Mouse (Mus musculus): ENCODE measurements around the gene Gjd3.
"Not testable (repeated sequence)": the region's sequence is repeated elsewhere in the genome, so short reads cannot be mapped to it uniquely, and the experiment has no call there.

The Gjd3 gene

GRCm38 (mm10) chr11:98982773-98983133 is at the start of gene Gjd3:
Gene Gjd3 (minus strand): TSS chr11:98983016.
- DNase-seq: no peak

DNA sequence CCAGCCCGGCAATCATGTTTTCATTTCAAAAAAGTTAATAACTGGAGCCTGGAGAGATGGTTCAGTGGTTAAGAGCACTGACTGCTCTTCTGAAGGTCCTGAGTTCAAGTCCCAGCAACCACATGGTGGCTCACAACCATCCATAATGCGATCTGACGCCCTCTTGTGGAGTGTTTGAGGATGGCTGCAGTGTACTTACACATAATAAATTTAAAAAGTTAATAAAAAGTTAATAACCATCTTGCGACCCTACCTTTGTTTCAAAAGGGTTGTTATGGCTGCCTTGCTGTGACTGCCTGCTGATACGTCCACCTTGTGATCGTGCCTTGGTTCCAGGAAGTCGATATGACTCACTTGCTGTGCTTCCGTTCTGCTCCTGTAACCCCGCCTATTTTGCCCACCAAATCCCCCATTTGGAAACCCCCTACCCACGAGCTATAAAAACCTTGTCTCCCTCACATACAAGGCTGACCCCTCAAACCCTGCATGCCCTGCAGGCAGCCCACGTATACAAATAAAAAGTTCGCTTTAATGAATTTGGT is 44.2 kb upstream of the Gjd3 start:
- no peak for DNase-seq

DNA sequence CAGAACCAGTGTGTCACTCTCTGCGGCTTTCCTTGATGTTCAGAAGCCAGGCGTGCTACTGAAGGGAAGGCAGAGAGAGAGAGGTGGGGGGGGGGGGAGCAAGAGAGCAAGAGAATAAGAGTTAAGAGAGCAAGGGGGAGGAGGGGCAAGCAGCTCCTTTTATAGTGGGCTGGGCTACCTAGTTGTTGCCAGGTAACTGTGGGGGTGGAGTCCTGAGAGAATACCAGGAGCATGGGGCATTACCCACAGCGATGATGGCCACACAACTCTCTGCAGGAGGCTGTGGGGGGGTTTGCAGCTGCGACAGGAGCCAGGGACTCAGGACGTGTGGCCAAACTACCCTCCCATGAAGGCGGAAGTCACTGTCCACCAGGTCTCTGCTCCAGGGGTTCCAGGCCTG is 43.1 kb upstream of the Gjd3 start:
- DNase-seq: no peak

- DNase-seq: no peak
Measured at GRCm38 (mm10) chr11:99024468-99025134, 41.8 kb upstream of the Gjd3 start.

DNA sequence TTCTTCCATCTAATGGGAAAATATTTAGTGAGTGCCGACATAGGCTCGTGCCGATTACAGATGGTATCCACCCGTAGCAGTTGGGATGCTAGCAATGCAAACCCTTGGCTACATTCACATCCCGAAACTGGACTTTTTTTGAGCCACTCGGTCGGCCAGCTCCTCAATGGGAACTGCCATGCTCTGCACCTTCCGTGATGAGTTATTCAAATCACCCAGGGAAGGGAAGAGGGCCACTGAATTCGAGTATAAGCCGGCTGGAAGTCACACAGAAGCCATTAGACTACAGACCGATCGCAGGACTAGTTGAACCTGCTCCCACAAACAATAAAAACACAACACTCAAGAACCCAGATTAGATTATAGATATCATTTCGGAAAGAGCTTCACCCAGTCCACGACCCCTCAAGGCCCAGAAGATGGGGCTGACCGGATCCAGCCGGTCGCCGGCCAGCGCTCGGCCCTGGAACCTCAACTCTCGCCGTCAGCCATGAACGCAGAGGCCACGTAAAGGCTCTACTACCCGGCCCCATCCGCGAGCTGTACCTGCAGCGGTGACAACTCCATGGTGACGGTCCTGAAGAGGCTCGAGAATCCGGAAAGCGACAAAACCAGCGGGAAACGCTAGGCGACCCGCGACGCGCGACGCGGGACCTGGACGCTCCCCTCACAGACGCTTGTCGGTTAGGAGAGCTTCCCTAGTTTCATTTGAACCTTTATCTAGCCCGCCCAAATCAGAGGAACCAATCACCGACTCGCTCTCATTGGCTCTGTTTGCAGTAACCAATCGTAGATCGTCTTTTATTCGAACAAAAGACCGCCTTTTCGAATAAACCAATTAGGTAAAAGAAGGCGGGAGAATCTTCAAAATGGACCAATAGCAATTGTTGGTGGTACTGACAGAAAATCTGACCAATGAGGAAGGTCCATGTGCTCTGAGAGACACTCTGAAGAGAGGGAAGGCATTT is 41.0 kb upstream of the Gjd3 start, which contains the start of gene Top2a:
Gene Top2a, minus strand, starts transcription at position 690 of the 968 bp plus-strand sequence.
- peak; percentile 90 to 94 for DNase-seq

DNA sequence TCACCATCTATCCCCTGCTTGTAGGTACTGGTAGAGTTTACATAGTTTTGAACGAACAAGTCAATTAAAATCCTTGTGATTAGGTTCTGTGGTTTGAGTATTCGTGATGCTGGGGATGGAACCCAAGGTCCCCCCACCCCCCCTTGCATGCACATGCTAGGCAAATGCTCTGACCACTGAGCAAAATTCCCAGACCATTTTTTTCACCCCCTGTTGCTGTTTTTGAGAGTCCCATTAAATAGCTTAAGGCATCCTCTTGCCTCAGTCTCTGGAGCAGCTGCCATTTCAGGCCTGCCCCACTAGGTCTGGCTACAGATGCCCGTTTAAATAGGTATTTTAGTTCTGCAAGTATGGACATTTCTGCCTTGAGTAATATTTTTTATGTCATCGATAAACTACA is 40.3 kb upstream of the Gjd3 start:
- DNase-seq: no peak

- DNase-seq: no peak
Measured at GRCm38 (mm10) chr11:99022384-99022933, 39.6 kb upstream of the Gjd3 start.

GRCm38 (mm10) chr11:99019844-99020243 is 37.0 kb upstream of the Gjd3 start:
- DNase-seq: no peak

DNA sequence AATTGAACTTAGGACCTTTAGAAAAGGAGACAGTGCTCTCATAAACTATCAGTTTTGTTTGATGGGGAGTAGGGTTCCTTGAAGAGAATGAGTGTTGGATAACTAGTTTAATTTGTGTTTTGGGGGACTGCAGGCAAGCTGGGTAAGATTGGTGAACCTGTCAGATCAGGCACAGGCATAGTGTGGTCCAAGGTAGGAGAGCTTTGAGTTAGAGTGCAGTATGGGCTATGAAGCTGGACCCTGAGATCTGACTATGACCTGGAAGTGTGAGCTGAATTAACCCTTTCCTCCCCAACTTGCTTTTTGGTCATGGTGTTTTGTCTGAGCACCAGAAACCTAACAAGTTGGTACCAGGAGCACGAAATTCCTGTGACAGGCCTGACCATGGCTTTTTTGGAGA is 31.0 kb upstream of the Gjd3 start:
- no peak for DNase-seq

GRCm38 (mm10) chr11:99010706-99011105 is 27.9 kb upstream of the Gjd3 start:
- DNase-seq: no peak

DNA sequence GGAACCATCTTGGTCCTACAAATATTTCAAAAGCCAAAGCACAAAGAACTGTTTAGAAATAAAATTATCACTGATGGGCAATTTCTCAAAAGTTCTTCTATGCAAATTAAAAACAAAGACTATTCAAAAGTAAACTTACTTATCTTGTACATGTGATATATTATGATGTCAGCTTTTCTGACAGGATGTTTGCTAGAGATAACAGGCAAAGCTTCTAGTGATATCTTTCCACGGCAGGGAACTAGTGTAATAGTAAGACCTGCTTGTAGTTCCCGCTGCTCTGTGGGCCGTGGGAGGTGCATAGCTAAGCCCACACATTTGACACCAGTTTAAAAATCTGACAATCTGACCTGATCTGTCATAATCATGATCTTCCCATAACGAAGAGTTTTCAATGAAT is 27.3 kb upstream of the Gjd3 start:
- no peak for DNase-seq

- DNase-seq: no peak
Measured at GRCm38 (mm10) chr11:99006788-99007187, 24.0 kb upstream of the Gjd3 start.

DNA sequence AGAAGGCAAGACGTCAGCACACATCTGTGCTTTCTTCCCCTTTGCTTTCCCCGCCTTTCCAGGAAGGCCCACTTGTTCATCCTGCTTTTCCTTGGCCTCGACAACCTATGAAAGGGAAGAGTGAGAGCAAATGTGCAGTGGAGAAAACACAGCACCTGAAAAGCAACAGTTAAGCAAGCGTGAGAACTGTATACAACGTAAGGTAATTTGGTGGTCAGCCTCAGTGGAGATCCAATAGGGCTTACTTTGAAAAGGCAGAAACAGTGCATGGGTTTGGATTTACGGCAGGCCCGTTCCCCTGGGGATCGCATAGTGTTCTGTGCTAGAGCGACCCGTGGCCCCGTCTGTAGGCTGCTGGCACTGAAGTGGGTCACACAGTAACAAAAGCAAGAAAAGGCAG is 16.4 kb upstream of the Gjd3 start:
- DNase-seq: no peak

- DNase-seq: no peak
Measured at GRCm38 (mm10) chr11:98998776-98999175, 16.0 kb upstream of the Gjd3 start.

DNA sequence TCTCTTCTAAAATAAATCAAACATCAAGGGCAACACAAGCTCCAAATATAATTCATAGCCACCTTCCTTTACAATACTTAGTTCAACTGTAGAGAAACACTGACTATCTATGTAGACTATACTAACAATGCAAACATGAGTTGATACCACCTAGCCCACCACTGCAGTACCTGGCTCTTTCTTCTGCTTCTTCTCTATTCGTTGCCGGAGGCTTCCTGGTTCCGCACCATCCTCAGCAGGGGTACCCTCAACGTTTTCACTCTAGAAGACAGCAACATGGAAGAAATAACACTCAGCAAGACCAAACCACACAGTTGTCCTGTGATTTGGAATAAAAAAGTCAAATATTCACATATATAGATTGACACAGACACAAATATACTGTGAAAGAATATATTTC is 14.8 kb upstream of the Gjd3 start:
- no peak for DNase-seq

DNA sequence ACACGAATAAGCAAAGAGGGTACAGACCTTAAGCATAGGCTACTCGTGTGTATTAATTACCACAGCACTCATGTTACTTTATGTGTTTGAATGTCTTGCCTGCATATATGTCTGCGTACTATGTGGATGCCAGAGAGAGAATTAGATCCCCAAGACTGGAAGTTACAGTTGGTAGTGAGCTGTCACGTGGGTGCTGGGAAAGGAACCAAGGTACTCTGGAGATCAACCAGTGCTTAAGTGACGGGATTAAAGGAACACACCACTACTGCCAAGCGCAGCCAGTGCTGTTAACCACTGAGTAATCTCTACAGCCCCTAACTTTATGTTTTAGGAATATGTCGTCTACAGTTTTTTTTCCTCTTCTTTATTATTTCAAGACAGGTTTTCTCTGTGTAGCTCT is 13.2 kb upstream of the Gjd3 start:
- DNase-seq: no peak

- DNase-seq: no peak
Measured at GRCm38 (mm10) chr11:98990866-98991265, 8.1 kb upstream of the Gjd3 start.

- not testable (repeated sequence) for DNase-seq
Measured at GRCm38 (mm10) chr11:98988260-98988659, 5.4 kb upstream of the Gjd3 start.

DNA sequence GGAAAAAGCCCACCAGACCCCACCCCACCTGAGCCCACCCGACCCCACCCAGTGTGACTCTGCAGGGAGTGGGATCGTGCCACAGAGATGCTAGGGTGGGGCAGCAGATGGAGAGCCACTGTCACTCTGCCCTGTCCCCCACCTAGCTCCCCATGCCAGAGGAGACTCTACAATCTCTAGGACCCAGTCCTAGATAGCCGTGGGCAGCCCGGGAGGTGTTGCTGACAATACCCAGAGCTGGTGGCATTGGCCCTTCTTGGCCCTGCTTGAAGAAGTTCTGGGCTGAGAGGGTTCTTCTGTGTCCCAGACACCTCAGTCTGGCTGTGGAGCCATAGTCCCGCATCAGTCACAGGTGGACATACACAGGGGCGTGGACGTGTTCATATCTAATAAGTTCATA is 2.7 kb upstream of the Gjd3 start:
- no peak for DNase-seq

DNA sequence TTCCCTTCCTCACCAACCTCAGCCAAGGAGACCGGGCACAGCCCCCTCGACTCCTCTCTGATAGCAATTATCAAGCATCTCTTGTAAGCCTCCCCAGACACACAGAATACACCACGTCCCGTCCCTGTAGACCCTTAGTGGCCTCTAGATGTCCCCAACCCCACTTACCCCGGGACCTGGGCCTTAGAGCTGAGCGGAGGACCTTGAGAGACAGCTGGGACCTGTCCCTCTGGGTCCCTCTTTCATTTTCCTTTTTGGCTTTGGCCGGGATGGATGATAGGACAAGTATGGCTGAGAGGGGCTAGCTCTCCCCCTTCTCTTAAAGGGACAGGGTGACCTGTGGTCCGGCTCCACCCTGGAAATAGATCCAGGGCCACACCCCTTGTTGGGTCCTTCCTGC is 735 bp upstream of the Gjd3 start:
- DNase-seq: peak in 1 of 2 experiments; percentile 11

- peak; percentile 91 to 92 for DNase-seq
Measured at GRCm38 (mm10) chr11:98981997-98982772, 631 bp downstream of the Gjd3 start.

- peak in 1 of 2 experiments; percentile 23 for DNase-seq
Measured at GRCm38 (mm10) chr11:98981289-98981996, 1.4 kb downstream of the Gjd3 start.

All from cerebellum, postnatal 10 days (tissue).